Mouse (Mus musculus): ENCODE data around the gene Shank1. TPM values are rescaled to one million over a fixed set of nuclear protein-coding genes. Genes with fewer than 3 reads are reported as not detected.
A peak's percentile ranks its signal among the peaks of the same experiment; 100 is the strongest.

The Shank1 gene
- total RNA-seq, 2 experiments from 2014 or later, result 2.1 to 2.7 TPM

- DNase-seq, result peak; percentile 96 to 98
Measured at GRCm38 (mm10) chr7:44304775-44305641, 5.0 kb upstream of the Shank1 start.

GRCm38 (mm10) chr7:44305686-44306085 lies 4.4 kb upstream of the Shank1 start:
- DNase-seq, result no peak

DNA sequence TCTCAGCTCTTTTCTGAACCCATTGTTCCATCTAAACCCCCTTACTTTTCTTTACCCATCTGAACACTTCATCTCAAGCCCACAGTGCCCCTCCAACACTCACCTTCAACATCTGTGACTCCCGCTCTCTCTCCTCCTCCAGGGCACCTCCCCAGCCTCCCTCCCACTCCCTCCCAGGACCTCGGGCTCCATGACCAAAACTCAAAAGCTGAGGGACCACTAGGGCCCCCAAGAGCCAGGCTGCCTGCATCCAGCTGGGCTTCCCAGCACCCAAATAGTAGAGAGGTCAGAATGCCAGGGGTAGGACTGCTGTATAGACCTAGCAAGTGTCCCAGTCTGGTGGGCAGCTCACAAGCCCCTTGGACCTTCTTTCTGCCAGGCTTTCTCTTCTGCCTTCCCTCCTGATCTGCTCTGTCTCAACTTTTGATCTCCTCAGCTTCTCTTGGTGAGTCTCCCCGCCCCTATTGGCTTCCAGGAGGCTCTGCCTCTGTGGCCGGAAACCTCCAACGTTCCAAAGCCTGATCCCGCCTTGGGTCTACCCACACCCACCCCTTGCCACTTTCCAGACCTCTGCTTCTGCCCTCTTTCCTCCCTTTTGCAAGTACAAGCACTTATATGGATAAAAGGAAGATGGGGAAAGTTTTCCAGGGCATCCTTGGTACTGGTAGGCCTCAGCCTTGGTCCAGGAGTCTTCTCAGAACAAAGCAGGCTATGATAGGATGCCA lies 3.4 kb upstream of the Shank1 start, which contains the start of gene Clec11a:
Gene Clec11a (minus strand): TSS at position 387 of the 725 bp plus-strand sequence.
- DNase-seq, result peak in 1 of 2 experiments; percentile 27

DNA sequence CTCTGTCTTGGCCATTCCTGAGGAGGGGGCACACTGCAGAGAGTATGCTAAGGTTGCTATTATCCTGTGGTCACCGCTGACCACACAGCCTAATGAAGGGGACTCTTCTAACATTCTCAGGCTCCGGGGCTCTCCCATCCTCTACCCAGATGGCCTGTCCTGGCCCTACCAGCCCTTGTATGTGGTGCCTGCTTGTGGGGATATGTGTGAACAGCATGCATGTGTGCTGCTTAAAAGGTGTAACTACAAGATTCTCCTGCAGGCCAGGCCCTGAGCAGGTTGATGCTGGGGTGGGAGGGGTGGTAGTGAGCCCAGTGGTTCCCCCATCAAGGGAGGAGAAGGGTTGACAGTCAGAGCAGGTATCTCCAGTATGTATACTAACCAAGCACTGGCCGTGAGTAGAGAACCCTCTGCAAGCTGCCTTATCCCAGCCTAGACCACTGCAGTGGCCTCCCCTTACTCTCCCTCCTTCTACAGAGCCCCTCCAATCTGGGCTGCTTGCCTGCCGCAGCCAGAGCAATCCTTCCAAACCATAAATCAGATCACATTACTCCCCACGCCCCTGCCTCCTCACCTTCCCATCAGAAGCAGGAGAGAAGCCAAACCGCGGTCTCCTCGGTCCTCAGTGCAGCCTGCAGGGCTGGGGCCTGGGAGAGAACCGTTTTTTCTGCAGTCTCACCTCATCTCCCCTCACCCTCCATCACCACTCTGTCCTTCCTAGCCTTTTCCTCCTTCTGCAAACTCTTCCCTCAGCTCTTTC lies 2.6 kb upstream of the Shank1 start:
- no peak for DNase-seq

DNA sequence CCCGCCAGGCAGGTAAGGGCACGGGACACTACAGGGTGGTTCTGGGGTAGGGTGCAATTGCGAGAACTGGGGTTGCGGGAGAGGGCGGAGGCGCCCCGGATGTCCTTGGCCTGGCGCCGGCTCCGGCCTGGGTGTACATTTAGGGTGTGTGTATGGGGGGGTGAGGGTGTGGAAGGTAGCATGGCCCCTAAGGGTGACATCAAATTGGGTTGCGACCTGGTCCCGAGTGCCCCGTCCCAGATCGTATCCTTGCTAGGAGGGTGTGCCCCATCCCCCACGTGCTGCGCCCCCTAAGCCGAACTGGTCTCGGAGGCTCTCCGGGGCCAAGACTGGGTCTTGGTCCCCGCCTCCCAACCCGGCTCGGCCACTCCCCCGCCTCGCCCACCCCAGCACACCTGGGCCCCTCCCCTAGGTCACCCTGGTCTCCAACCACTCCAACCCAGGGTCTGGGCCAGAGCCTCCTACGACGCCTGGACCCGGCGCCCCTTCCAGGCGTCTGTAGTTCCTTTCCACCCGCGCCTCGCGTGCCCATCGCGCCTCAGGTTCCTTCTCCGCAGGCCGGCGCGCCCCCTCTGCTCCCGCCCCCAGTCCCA lies 328 bp downstream of the Shank1 start:
- DNase-seq, result no peak

- DNase-seq, result peak; percentile 53 to 57
Measured at GRCm38 (mm10) chr7:44310878-44311712, 1.0 kb downstream of the Shank1 start.

DNA sequence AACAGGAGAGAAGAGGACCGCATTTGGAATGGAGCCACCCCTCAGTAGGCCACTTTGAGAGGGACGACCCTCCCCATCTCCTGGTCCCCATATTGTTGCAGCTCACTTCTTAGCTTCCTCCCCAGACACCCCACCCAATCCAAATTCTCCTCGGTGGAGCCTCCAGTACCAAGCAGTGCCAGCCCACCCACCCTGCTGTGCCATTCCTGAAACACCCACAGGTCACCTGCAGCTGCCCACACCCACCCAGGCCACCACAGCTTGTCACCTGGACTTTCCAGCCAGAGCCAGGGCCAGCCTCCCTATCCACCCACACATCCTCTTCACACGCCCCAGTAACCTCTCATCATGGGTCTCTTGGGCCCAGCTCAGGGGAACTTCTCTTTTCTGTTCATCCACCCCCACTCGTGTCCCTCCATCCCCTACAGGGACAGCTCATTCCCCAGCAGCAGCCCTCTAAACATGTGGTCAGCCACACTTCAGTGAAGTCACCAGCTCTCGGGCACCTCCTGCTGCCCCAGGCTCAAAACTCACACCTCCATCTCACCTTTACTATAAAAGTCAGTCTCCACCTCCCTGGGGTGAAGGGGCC lies 1.8 kb downstream of the Shank1 start:
- no peak for DNase-seq

DNA sequence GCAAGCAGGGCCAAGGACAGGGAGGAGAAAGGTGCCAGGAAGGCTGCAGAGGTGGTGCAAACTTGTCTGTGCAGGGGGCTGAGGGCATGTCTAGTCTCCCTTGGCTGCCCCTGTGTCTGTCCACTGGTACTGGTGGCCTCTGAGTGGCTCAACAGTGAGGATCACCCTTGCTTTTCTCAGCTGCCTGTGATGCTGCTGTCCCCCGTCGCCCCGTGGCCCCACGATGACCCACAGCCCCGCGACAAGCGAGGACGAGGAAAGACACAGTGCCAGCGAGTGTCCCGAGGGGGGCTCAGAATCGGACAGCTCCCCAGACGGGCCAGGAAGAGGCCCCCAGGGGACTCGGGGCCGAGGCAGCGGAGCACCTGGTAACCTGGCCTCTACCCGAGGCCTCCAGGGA lies 2.4 kb downstream of the Shank1 start:
- DNase-seq, result no peak

GRCm38 (mm10) chr7:44317913-44318312 lies 7.9 kb downstream of the Shank1 start:
- no peak for DNase-seq

GRCm38 (mm10) chr7:44320886-44321285 lies 10.8 kb downstream of the Shank1 start:
- no peak for DNase-seq

- no peak for DNase-seq
Measured at GRCm38 (mm10) chr7:44322290-44322689, 12.2 kb downstream of the Shank1 start.

GRCm38 (mm10) chr7:44326614-44327013 lies 16.6 kb downstream of the Shank1 start:
- no peak for DNase-seq

DNA sequence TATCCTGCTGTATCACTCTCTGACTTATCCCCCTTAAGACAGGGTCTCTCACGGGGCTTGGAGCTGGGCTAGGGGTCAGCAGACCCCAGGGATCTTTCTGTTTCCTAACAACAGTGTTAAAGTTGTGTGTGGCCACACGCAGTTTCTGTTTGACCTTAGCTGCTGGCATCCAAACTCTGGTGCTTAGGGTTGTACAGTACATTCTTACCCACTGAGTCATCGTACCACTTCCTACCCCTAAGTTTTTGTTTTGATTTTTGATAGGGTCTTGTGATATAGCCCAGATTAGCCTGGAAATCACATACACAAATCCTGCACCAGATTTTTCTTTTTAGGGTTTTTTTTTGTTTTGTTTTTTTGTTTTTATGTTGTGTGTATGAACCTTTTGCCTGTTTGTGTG lies 22.3 kb downstream of the Shank1 start:
- no peak for DNase-seq

DNA sequence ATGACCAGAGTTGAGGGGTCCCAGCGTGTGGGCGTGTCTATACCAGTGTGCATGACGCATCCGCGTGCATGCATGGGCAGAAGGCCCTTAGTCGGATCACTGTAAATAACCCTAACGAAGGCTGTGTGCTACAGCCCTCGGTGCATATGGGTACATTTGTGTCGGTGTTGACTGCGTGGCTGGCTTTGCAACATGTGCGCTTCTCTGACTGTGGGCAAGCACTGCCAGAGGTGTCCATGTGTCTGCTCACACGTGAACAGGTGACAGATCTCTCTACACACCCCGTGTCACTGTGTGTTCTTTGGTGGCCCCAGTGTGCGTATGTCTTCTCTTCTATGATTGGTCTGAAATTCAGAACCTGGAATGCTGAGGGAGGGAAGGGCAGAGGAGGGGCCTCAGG lies 24.1 kb downstream of the Shank1 start:
- DNase-seq, result no peak

DNA sequence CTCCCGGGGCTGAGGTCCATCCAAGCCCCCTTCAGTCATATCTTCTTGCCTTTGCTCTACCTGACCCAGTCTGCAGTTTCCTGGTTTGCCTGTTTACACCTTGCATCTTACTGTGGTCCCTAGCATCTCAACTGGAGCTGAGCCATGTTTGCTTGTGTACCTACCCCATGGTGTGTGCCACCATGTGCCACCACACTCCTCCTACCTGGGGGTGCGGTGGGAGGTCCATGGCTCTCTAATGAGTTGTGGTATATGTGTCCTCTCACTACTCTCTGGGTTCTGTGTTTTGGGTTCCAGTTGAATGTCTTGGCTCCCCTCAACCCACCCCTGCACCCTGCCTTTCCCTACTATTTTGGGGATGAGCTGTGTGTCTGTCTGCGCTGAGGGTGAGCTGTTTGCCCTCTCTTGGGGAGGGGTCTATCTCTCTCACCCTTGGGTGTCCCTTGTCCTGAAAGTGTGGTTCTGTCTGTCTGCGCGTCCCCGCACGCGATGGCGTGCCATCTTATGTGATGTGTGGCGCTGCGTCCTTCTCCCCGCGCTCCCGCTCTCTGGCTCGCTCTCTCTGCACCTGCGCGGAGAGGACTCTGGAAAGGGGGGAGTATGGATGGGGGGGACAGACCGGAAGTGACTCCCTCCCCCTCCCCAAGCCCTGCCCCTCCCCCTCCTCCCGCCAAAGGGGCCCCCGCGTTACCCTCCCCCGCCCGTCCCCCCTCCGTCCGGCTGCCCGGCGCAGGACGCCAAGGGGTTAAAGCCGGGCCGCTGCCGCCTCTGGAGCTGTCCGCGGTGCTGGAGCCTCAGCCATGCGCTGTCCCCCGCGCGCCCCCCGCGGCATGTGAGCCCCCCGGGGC lies 25.2 kb downstream of the Shank1 start:
- DNase-seq, result no peak

DNA sequence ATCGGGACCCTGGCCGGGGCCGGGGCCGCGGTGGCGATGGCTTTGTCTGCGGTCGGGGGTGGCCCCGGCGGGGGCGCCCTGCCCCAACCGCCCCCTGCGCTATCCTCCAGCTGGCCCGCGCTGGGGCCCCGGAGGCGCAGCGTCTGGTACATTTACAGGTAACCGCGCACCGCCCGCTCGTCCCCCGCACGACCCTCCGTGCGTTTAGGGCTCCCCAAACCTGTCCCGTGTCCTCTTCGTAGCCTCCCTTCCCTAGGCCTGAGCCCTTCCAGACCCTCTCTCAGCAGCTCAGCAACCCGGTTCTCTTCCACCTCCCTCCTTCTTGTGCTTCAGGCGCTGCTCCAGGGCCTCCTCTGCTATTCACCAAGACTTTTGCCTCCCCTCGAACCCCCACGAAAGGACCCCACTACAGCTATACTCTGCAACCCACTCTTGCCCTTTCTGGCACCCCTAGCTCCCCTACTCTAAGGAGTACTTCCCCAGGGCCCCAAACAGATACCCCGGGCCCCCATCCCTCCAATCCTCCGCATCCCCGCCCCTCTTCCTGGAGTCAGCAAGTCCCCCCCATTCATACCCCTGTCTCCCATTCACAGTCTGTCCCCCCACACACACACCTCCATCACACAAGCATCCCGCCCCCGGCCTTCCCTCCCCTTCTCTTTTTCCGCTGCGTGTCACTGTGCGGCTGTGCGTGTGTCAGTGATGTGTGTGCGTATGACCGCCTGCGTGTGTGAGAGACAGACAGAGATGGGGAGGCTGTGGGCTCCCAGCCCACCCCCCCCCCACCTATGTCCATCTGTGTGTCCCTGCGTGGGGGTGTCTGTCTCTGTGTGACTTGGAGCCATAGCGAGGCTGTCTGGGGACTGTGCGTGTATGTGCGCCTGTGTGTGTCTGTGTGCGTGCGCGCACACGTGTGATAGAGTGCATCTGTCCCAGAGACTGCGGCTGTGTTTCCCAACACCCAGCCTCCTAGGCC lies 26.3 kb downstream of the Shank1 start:
- DNase-seq, result no peak

DNA sequence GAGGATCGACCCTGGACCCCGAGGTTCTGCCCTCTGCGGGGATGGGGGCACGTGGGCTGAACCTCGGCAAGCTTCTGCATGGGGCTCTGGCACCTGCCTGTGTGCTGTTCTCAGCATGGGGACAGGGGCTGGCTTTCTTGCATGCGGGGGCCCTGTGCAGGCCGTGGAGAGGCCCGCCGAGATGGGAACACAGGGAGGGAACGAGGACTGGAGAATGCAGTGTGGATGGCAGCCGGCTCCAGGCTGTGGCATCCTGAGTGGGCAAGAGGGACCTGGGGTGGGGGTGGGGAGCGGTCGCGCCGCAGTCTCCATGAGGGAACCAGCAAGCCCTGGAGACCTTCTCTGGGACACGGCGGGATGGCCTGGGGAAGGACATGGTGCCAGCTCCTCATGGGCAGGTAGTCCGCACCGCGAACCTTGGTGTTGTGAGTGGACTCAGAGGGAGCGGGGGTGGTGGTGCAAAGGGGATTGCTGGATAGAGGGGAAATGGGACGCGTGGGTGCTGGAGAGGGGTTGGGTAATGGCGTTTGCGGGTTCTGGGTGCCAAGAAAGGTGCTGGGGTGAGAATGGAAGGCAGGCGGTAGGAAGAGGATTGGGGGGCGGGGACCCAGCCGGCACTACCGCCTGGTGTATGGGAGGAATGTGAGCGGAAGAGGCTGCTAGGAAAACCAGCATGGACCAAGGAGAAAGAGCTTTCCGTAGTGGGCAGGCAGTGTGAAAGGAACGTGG lies 27.2 kb downstream of the Shank1 start:
- no peak for DNase-seq

GRCm38 (mm10) chr7:44340226-44340625 lies 30.2 kb downstream of the Shank1 start:
- no peak for DNase-seq

All from heart, adult 18-20 months (tissue).